Mouse (Mus musculus): ENCODE measurements around the gene Kynu. TPM values are rescaled to one million over a fixed set of nuclear protein-coding genes. Genes with fewer than 3 reads are reported as not detected.

Gene Kynu
- total RNA-seq, 2 experiments from 2014 or later: not detected

Other genes with a start within 250 kb of the Kynu start
- 10 to 100 TPM in 1 of 2 experiments, 1 to 10 TPM in 1; 7.6 to 10.2 TPM for gene Arhgap15, start 193.5 kb downstream of the Kynu start, total RNA-seq (2021)